Mouse (Mus musculus) embryonic facial prominence, embryonic 14.5 days (tissue): Measurements from ENCODE around the gene Nck2. TPM values are rescaled to one million over a fixed set of nuclear protein-coding genes. Genes with fewer than 3 reads are reported as not detected.

Source experiments
- ATAC-seq: fragments of 200-750 bp; cut with Nextera tagmentation; 2 replicates; pipeline ENCODE4 v1.8.0; 2017; ENCODE audit warnings: low read depth, moderate number of reproducible peaks, moderate TSS enrichment
- DNase-seq: peaks from one replicate; pipeline ENCODE4 v3.0.0-alpha.2; 2015; ENCODE audit warnings: low spot score
- H3K27ac ChIP-seq: fragments of 300-500 bp; sonication (generic); replicated peaks from 2 replicates; pipeline ENCODE4 v1.5.1; 2014; ENCODE audit warnings: low read depth, mild to moderate bottlenecking, low read length, moderate library complexity
- H3K27me3 ChIP-seq: fragments of 300-500 bp; sonication (generic); replicated peaks from 2 replicates; pipeline ENCODE4 v1.6.1; 2014; ENCODE audit warnings: low read length; ENCODE audit not compliant: control insufficient read depth, insufficient read depth
- H3K36me3 ChIP-seq: fragments of 300-500 bp; sonication (generic); 2 replicates; pipeline ENCODE4 v1.6.1; 2014; ENCODE audit warnings: low read length, mixed read lengths; ENCODE audit not compliant: control insufficient read depth, insufficient read depth
- H3K4me1 ChIP-seq: fragments of 300-500 bp; sonication (generic); 2 replicates; pipeline ENCODE4 v1.6.1; 2014; ENCODE audit warnings: antibody characterized with exemption, low read length; ENCODE audit not compliant: control insufficient read depth, insufficient read depth
- H3K4me2 ChIP-seq: fragments of 300-500 bp; sonication (generic); 2 replicates; pipeline ENCODE4 v1.6.1; 2014; ENCODE audit warnings: low read depth, mild to moderate bottlenecking, low read length, moderate library complexity, mixed read lengths
- H3K4me3 ChIP-seq: fragments of 300-500 bp; sonication (generic); 2 replicates; pipeline ENCODE4 v1.5.1; 2014; ENCODE audit warnings: low read depth, mild to moderate bottlenecking, low read length
- H3K9ac ChIP-seq: fragments of 300-500 bp; sonication (generic); 2 replicates; pipeline ENCODE4 v1.6.1; 2014; ENCODE audit warnings: low read depth, mild to moderate bottlenecking, low read length, moderate library complexity, mixed read lengths
- H3K9me3 ChIP-seq: fragments of 300-500 bp; sonication (generic); 2 replicates; pipeline ENCODE4 v1.6.1; 2016; ENCODE audit warnings: low read length; ENCODE audit not compliant: control insufficient read depth
- WGBS: fragments of 180-500 bp; shearing (Covaris S2); extraction: QIAGEN DNeasy Blood & Tissue Kit; methylation state at CpG from one replicate; pipeline ENCODE4 v1.1.7; 2014; 5-methylcytosine and 5-hydroxymethylcytosine counted together
- polyA plus RNA-seq: library from polyadenylated mRNA; unstranded; fragments of >200 nt; fragmentation: Nextera tagmentation; extraction: Ambion mirVana; gene quantifications from 2 replicates; pipeline ENCODE4 v1.2.1, GENCODE M21; 2014

Gene Nck2
- polyA plus RNA-seq, 1 experiment from 2014 or later, result 37.3 TPM

GRCm38 (mm10) chr1:43562002-43562666, 117.8 kb downstream of the Nck2 start:
- Histone ChIP-seq H3K9ac (no peak overlapping the region), H3K36me3 (peaks cover 8% of the 10 kb centered on the region), H3K27me3 (no peaks in the 10 kb centered on the region), H3K4me1 (0 out of 2 replicates have a peak, but pooled peaks cover 4% of the 10 kb centered on the region), H3K4me2 (no peak overlapping the region), H3K4me3 (no peak overlapping the region), H3K9me3 (no peaks in the 10 kb centered on the region), H3K27ac (no peak overlapping the region)
- DNase-seq, result no peak
- 73% methylated on average over 13 of the region's 13 CpGs for WGBS
- no peak for ATAC-seq

GRCm38 (mm10) chr1:43565260-43565659, 120.9 kb downstream of the Nck2 start:
- Histone ChIP-seq H3K4me3 (no peak overlapping the region), H3K4me2 (no peak overlapping the region), H3K27me3 (no peaks in the 10 kb centered on the region), H3K36me3 (peaks cover 12% of the 10 kb centered on the region), H3K4me1 (0 out of 2 replicates have a peak, but pooled peaks cover 4% of the 10 kb centered on the region), H3K9ac (no peak overlapping the region), H3K27ac (no peak overlapping the region), H3K9me3 (no peaks in the 10 kb centered on the region)
- ATAC-seq (no peak), DNase-seq (no peak)
- 88% methylated on average over 4 of the region's 4 CpGs for WGBS

DNA sequence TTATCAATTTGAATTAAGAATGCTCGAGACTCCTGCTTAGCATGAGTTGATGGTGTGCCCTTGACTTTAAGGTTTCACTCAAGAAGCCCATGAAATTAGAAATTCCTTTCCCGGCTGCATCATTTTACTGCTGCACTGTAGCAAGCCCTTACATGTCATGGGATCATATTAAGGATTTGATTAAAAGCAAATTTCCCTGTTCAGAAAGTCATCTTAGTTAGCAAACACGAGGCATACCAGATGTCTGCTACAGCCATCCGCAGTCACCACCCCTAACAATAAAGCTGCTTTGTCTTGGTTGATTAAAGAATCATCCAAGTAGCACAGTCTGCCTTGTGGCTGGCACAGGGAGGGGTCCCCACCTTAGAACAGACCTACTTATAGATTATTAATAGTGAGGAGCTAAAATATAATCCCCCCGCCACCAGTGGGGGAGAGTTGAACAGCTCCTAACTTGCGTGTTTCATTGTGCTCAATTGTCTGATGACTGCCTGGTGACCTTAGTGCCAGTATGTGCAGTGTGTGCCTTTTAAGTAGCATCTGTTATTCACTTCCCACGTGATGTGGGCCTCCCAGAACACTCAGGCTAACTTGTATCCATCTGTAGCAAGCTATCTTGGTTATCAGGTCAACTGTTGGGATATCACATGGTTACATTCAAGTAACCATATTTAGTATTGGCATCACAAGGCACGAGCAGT, 122.4 kb downstream of the Nck2 start:
- Histone ChIP-seq H3K4me3 (no peak overlapping the region), H3K27me3 (no peaks in the 10 kb centered on the region), H3K9ac (no peak overlapping the region), H3K4me2 (no peak overlapping the region), H3K9me3 (no peaks in the 10 kb centered on the region), H3K4me1 (0 out of 2 replicates have a peak, but pooled peaks cover 4% of the 10 kb centered on the region), H3K36me3 (peaks cover 27% of the 10 kb centered on the region), H3K27ac (no peak overlapping the region)
- 49% methylated on average over 8 of the region's 8 CpGs for WGBS
- ATAC-seq (peak; percentile 35), DNase-seq (peak; percentile 55)

DNA sequence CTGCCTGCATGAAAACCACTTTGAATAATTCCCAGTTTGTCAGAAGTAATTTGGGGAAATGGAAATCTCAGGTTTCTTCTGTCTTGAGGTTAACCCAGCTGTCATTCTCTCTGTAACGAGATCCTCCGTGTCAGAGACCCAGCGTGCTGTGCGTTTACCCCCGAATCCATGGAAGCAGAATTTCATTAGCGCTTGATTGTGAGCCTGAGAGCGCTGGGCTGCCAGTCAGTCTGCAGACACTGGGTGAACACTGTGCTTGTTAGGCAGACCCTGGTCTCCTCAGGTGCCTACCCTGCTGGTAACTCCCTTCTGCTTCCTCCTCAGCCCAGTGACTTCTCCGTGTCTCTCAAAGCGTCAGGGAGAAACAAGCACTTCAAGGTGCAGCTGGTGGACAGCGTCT, 124.4 kb downstream of the Nck2 start:
- ATAC-seq (peak; percentile 31; the same call in 1 of the 2 replicates), DNase-seq (peak; percentile 60)
- no peak overlapping the region for H3K4me2 ChIP-seq
- 0 out of 2 replicates have a peak, but pooled peaks cover 4% of the 10 kb centered on the region for H3K4me1 ChIP-seq
- no peak overlapping the region for H3K27ac ChIP-seq
- no peaks in the 10 kb centered on the region for H3K9me3 ChIP-seq
- H3K4me3 ChIP-seq, result no peak overlapping the region
- no peaks in the 10 kb centered on the region for H3K27me3 ChIP-seq
- H3K36me3 ChIP-seq, result peaks cover 25% of the 10 kb centered on the region
- 50% methylated on average over 10 of the region's 10 CpGs for WGBS
- no peak overlapping the region for H3K9ac ChIP-seq

- no peaks in the 10 kb centered on the region for H3K27me3 ChIP-seq
- WGBS, result 94% methylated on average over 4 of the region's 4 CpGs
- DNase-seq (no peak), ATAC-seq (no peak)
- H3K4me3 ChIP-seq, result no peak overlapping the region
- H3K9me3 ChIP-seq, result no peaks in the 10 kb centered on the region
- no peak overlapping the region for H3K9ac ChIP-seq
- no peak overlapping the region for H3K4me2 ChIP-seq
- H3K36me3 ChIP-seq, result peaks cover 25% of the 10 kb centered on the region
- H3K27ac ChIP-seq, result no peak overlapping the region
- peaks cover 4% of the 10 kb centered on the region; the same call in 1 of the 2 replicates for H3K4me1 ChIP-seq
Measured at GRCm38 (mm10) chr1:43571105-43571504, 126.7 kb downstream of the Nck2 start.

- 55% methylated on average over 3 of the region's 3 CpGs for WGBS
- H3K27me3 ChIP-seq, result no peaks in the 10 kb centered on the region
Measured at GRCm38 (mm10) chr1:43574793-43575304, 130.5 kb downstream of the Nck2 start.

GRCm38 (mm10) chr1:43577371-43577770, 133.0 kb downstream of the Nck2 start:
- no peak for ATAC-seq
- no peaks in the 10 kb centered on the region for H3K27me3 ChIP-seq
- H3K9ac ChIP-seq, result no peak overlapping the region
- no peak overlapping the region for H3K4me2 ChIP-seq
- 82% methylated on average over 3 of the region's 3 CpGs for WGBS
- no peak overlapping the region for H3K4me3 ChIP-seq
- no peaks in the 10 kb centered on the region for H3K36me3 ChIP-seq
- no peak for DNase-seq
- H3K9me3 ChIP-seq, result no peaks in the 10 kb centered on the region
- no peaks in the 10 kb centered on the region; the same call in 1 of the 2 replicates for H3K4me1 ChIP-seq
- H3K27ac ChIP-seq, result no peak overlapping the region

More at GRCm38 (mm10) chr1:43574793-43575304, 130.5 kb downstream of the Nck2 start:
- no peak overlapping the region for H3K27ac ChIP-seq
- ATAC-seq, result no peak
- H3K4me3 ChIP-seq, result no peak overlapping the region
- H3K36me3 ChIP-seq, result peaks cover 18% of the 10 kb centered on the region
- no peaks in the 10 kb centered on the region for H3K9me3 ChIP-seq
- H3K4me1 ChIP-seq, result no peaks in the 10 kb centered on the region; the same call in 1 of the 2 replicates
- DNase-seq, result peak; percentile 19
- H3K4me2 ChIP-seq, result no peak overlapping the region
- no peak overlapping the region for H3K9ac ChIP-seq

- Histone ChIP-seq H3K36me3 (no peaks in the 10 kb centered on the region), H3K4me1 (no peaks in the 10 kb centered on the region), H3K9ac (no peak overlapping the region), H3K4me3 (no peak overlapping the region), H3K27ac (no peak overlapping the region), H3K27me3 (no peaks in the 10 kb centered on the region), H3K4me2 (no peak overlapping the region), H3K9me3 (no peaks in the 10 kb centered on the region)
- peak; percentile 53; the same call in 1 of the 2 replicates for ATAC-seq
- DNase-seq, result peak; percentile 10
- 37% methylated on average over 1 of the region's 1 CpGs for WGBS
Measured at GRCm38 (mm10) chr1:43583564-43583963, 139.2 kb downstream of the Nck2 start.
